Mouse (Mus musculus) liver, adult 2 months (tissue): Measurements from ENCODE around the gene Gm20388.

ENCODE experiments used
- CTCF ChIP-seq: fragments of 200-500 bp; IDR thresholded peaks from 2 replicates; pipeline ENCODE4 v1.5.1; 2011; ENCODE audit warnings: low read depth, low read length, control low read depth
- POLR2A ChIP-seq: fragments of 200-500 bp; IDR thresholded peaks from 2 replicates; pipeline ENCODE4 v1.6.1; 2011; ENCODE audit warnings: low read length, control low read depth; ENCODE audit not compliant: insufficient read depth; ENCODE audit errors: extremely low read depth

- TF ChIP-seq POLR2A, result no peak
- no peak for TF ChIP-seq CTCF
Measured at GRCm38 (mm10) chr8:121027787-121028186, 1117.1 kb downstream of the Gm20388 start.
